Mouse (Mus musculus) spleen, postnatal 10 days (tissue): ENCODE data around the gene Gm21996.
"Not testable (repeated sequence)": the region's sequence is repeated elsewhere in the genome, so short reads cannot be mapped to it uniquely, and the experiment has no call there.

Experiments used
- DNase-seq, 2 experiments: peaks; one replicate each; pipeline ENCODE4 v3.0.0; 2021 to 2022; ENCODE audit warnings: low spot score in 2 of 2

Gm21996 gene

DNA sequence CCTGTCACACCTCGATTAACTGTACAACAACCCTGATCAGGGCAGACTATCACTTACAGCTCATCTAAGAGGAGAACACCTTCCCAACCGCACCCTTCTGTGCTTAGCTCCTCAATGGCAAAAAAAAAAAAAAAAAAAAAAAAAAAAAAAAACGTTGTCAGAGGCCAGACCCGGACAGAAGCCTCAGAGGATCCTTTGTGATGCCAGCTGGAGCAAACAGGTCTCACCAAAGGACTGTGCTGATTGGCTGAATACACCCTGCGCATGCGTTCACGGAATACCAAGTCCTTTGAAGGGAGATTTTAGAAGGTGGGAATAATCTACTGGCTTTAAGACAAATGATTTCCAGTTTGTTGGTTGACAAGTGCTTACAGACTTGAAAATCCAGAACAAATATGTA is at the start of gene Gm21996:
Gene Gm21996, minus strand, starts transcription at position 101 of the 400 bp plus-strand sequence.
- DNase-seq: not testable (repeated sequence)
